Mouse (Mus musculus) CH12.LX (cell line): Measurements from ENCODE around the gene Dscam. TPM values are rescaled to one million over a fixed set of nuclear protein-coding genes. Genes with fewer than 3 reads are reported as not detected.

Source experiments
- DNase-seq: peaks from one replicate; pipeline ENCODE4 v3.0.0-alpha.2; 2013; ENCODE audit errors: extremely low read depth
- H3K27ac ChIP-seq: 2 replicates; pipeline ENCODE4 v1.5.1; 2012; ENCODE audit warnings: low read depth, mild to moderate bottlenecking, control low read depth, moderate library complexity; ENCODE audit not compliant: insufficient read depth
- H3K27me3 ChIP-seq: replicated peaks from 2 replicates; pipeline ENCODE3; 2012; ENCODE audit warnings: inconsistent platforms
- H3K36me3 ChIP-seq, 2 experiments: replicated peaks in 1 of 2; 2 replicates each; pipeline versions ENCODE3 to v1.6.1; 2012; ENCODE audit warnings: inconsistent platforms in 1 of 2, low read length in 1 of 2, mild to moderate bottlenecking in 1 of 2, mixed read lengths in 1 of 2, moderate library complexity in 1 of 2; ENCODE audit not compliant: control insufficient read depth in 1 of 2, insufficient read depth in 1 of 2
- H3K4me1 ChIP-seq, 2 experiments: 2 replicates each; pipeline ENCODE4 v1.6.1; 2012; ENCODE audit warnings: inconsistent platforms in 1 of 2, moderate library complexity in 1 of 2; ENCODE audit not compliant: insufficient read depth in 2 of 2, control insufficient read depth in 1 of 2
- H3K4me2 ChIP-seq: 2 replicates; pipeline ENCODE4 v1.6.1; 2012; ENCODE audit warnings: low read depth, mild to moderate bottlenecking, control low read depth; ENCODE audit not compliant: poor library complexity, insufficient read depth, severe bottlenecking
- H3K4me3 ChIP-seq, 3 experiments: fragments of 150-350 bp in 1 of 3; sonication (generic) in 1 of 3; replicated peaks in 1 of 3; 2 replicates each; pipeline versions ENCODE3 to v1.5.1; 2011 to 2012; ENCODE audit warnings: low read depth in 2 of 3, low read length in 2 of 3, mild to moderate bottlenecking in 2 of 3, moderate library complexity in 2 of 3, control low read depth in 1 of 3, improper control_type of control experiment in 1 of 3, inconsistent platforms in 1 of 3, mixed read lengths in 1 of 3; ENCODE audit not compliant: poor library complexity in 1 of 3
- H3K79me2 ChIP-seq: replicated peaks from 2 replicates; pipeline ENCODE4 v1.6.1; 2012; ENCODE audit warnings: mild to moderate bottlenecking, moderate library complexity; ENCODE audit not compliant: control insufficient read depth, poor library complexity, insufficient read depth, severe bottlenecking; ENCODE audit errors: extremely low read depth
- H3K9ac ChIP-seq: 2 replicates; pipeline ENCODE4 v1.6.1; 2012; ENCODE audit warnings: low read depth, mild to moderate bottlenecking, control low read depth, moderate library complexity; ENCODE audit not compliant: insufficient read depth
- H3K9me3 ChIP-seq: replicated peaks from 2 replicates; pipeline ENCODE3; 2012; ENCODE audit warnings: low read length, inconsistent platforms, mixed read lengths
- CTCF ChIP-seq, 2 experiments: IDR thresholded peaks in 1 of 2; conservative IDR thresholded peaks in 1 of 2; 2 replicates each; pipeline ENCODE4 v1.5.1; 2011 to 2012; ENCODE audit warnings: low read depth in 2 of 2, low read length in 2 of 2, improper control_type of control experiment in 1 of 2, inconsistent platforms in 1 of 2, mild to moderate bottlenecking in 1 of 2, moderate library complexity in 1 of 2
- E2F4 ChIP-seq: IDR thresholded peaks from 2 replicates; pipeline ENCODE4 v1.6.1; 2011; ENCODE audit warnings: low read depth, low read length, improper control_type of control experiment; ENCODE audit not compliant: insufficient replicate concordance
- ELF1 ChIP-seq: IDR thresholded peaks from 2 replicates; pipeline ENCODE4 v1.6.1; 2014; ENCODE audit warnings: low read depth, mild to moderate bottlenecking, inconsistent platforms, low read length, improper control_type of control experiment
- EP300 ChIP-seq: IDR thresholded peaks from 2 replicates; pipeline ENCODE4 v1.6.1; 2011; ENCODE audit warnings: low read length, improper control_type of control experiment
- ETS1 ChIP-seq: conservative IDR thresholded peaks from 2 replicates; pipeline ENCODE4 v1.6.1; 2012; ENCODE audit warnings: low read depth, mild to moderate bottlenecking, inconsistent platforms, low read length, improper control_type of control experiment, moderate library complexity
- HCFC1 ChIP-seq: IDR thresholded peaks from 2 replicates; pipeline ENCODE4 v1.6.1; 2012; ENCODE audit warnings: low read depth, mild to moderate bottlenecking, inconsistent platforms, low read length, improper control_type of control experiment
- IRF4 ChIP-seq: IDR thresholded peaks from 2 replicates; pipeline ENCODE4 v1.6.1; 2014; ENCODE audit warnings: low read depth, mild to moderate bottlenecking, inconsistent platforms, low read length, improper control_type of control experiment
- JUN ChIP-seq: IDR thresholded peaks from 2 replicates; pipeline ENCODE4 v1.6.1; 2011; ENCODE audit warnings: low read depth, mild to moderate bottlenecking, low read length, improper control_type of control experiment, moderate library complexity; ENCODE audit not compliant: insufficient read depth
- KAT2A ChIP-seq: IDR thresholded peaks from 2 replicates; pipeline ENCODE4 v1.6.1; 2012; ENCODE audit warnings: low read length, improper control_type of control experiment, inconsistent platforms; ENCODE audit not compliant: insufficient replicate concordance
- MAX ChIP-seq: IDR thresholded peaks from 2 replicates; pipeline ENCODE4 v1.6.1; 2011; ENCODE audit warnings: low read length, improper control_type of control experiment
- MAZ ChIP-seq: IDR thresholded peaks from 2 replicates; pipeline ENCODE4 v1.6.1; 2012; ENCODE audit warnings: low read depth, mild to moderate bottlenecking, inconsistent platforms, low read length, improper control_type of control experiment, moderate library complexity
- MEF2A ChIP-seq: IDR thresholded peaks from 2 replicates; pipeline ENCODE4 v1.6.1; 2014; ENCODE audit warnings: low read depth, mild to moderate bottlenecking, inconsistent platforms, low read length, improper control_type of control experiment, borderline replicate concordance
- NELFE ChIP-seq: IDR thresholded peaks from 2 replicates; pipeline ENCODE4 v1.6.1; 2011; ENCODE audit warnings: low read depth, low read length, improper control_type of control experiment
- PAX5 ChIP-seq: IDR thresholded peaks from 2 replicates; pipeline ENCODE4 v1.6.1; 2012; ENCODE audit warnings: low read length, inconsistent platforms, mixed read lengths
- POLR2AphosphoS2 ChIP-seq: IDR thresholded peaks from 2 replicates; pipeline ENCODE4 v1.6.1; 2011; ENCODE audit warnings: low read depth, low read length, improper control_type of control experiment
- RCOR1 ChIP-seq: conservative IDR thresholded peaks from 2 replicates; pipeline ENCODE4 v1.6.1; 2012; ENCODE audit warnings: low read depth, mild to moderate bottlenecking, inconsistent platforms, low read length, improper control_type of control experiment
- SIN3A ChIP-seq: IDR thresholded peaks from 2 replicates; pipeline ENCODE4 v1.6.1; 2012; ENCODE audit warnings: low read length, improper control_type of control experiment, inconsistent platforms
- SMC3 ChIP-seq: IDR thresholded peaks from 2 replicates; pipeline ENCODE4 v1.6.1; 2011; ENCODE audit warnings: low read depth, low read length, improper control_type of control experiment
- TCF12 ChIP-seq: IDR thresholded peaks from 2 replicates; pipeline ENCODE4 v1.6.1; 2014; ENCODE audit warnings: low read depth, mild to moderate bottlenecking, inconsistent platforms, low read length, improper control_type of control experiment
- USF2 ChIP-seq: conservative IDR thresholded peaks from 2 replicates; pipeline ENCODE4 v1.6.1; 2011; ENCODE audit warnings: low read depth, low read length, improper control_type of control experiment
- ZKSCAN1 ChIP-seq: IDR thresholded peaks from 2 replicates; pipeline ENCODE4 v1.6.1; 2012; ENCODE audit warnings: low read depth, inconsistent platforms, low read length, improper control_type of control experiment, borderline replicate concordance
- ZNF384 ChIP-seq: IDR thresholded peaks from 2 replicates; pipeline ENCODE4 v1.6.1; 2012; ENCODE audit warnings: low read depth, low read length, improper control_type of control experiment, inconsistent platforms
- dilution Hi-C: fragments of 300-500 bp; cut with MboI; formaldehyde crosslinking; loops from 2 replicates; pipeline ENCODE4 v1.14.3; 2020; ENCODE audit warnings: low sequenced_read_pairs; ENCODE audit not compliant: extremely low pct_unique_long_range_greater_than_20kb, extremely low pct_ligation_motif_present
- in situ Hi-C: fragments of 300-500 bp; cut with MboI; formaldehyde crosslinking; loops from 3 replicates; pipeline ENCODE4 v1.14.3; 2019; ENCODE audit warnings: low sequenced_read_pairs, low pct_ligation_motif_present, low pct_unique_long_range_greater_than_20kb, mixed read lengths
- polyA plus RNA-seq: library from polyadenylated mRNA; unstranded; fragments of >175 nt; gene quantifications from 2 replicates; pipeline ENCODE4 v1.2.1, GENCODE M21; 2012; ENCODE audit warnings: low read depth; ENCODE audit not compliant: insufficient read length
- total RNA-seq, 2 experiments: library from RNA; depleted of rRNA; stranded (reverse); fragments of 300-350 nt in 1 of 2; fragments of >200 nt in 1 of 2; gene quantifications; 2 replicates each; pipeline ENCODE4 v1.2.3; 2012 to 2014

Dscam gene
- total and polyA plus RNA-seq, 3 experiments, result under 0.01 to 0.39 (median 0.12) TPM

GRCm38 (mm10) chr16:97002837-97003236, 167.7 kb downstream of the Dscam start:
- no peak overlapping the region for H3K4me3 ChIP-seq
- no peaks in the 10 kb centered on the region for H3K9me3 ChIP-seq
- no peak overlapping the region for H3K4me2 ChIP-seq
- no peak for TF ChIP-seq EP300
- TF ChIP-seq POLR2AphosphoS2, result no peak
- TF ChIP-seq SMC3, result no peak
- no peak for TF ChIP-seq KAT2A
- no peak for TF ChIP-seq MAZ
- no peak for TF ChIP-seq RCOR1
- no peak for TF ChIP-seq ZKSCAN1
- no peak for TF ChIP-seq MEF2A
- no peak for TF ChIP-seq JUN
- TF ChIP-seq, all 38 proteins: peak for 0
- no peak overlapping the region for H3K9ac ChIP-seq
- H3K36me3 ChIP-seq, result no peaks in the 10 kb centered on the region
- no peaks in the 10 kb centered on the region for H3K27me3 ChIP-seq
- no peak for DNase-seq
- peaks cover 2 to 8% of the 10 kb centered on the region in 2 experiments; a peak in 2 of 4 replicates for H3K4me1 ChIP-seq
- H3K27ac ChIP-seq, result no peak overlapping the region
- dilution Hi-C loops (no loop called here), in situ Hi-C loops (no loop called here)
- no peaks in the 10 kb centered on the region for H3K79me2 ChIP-seq

DNA sequence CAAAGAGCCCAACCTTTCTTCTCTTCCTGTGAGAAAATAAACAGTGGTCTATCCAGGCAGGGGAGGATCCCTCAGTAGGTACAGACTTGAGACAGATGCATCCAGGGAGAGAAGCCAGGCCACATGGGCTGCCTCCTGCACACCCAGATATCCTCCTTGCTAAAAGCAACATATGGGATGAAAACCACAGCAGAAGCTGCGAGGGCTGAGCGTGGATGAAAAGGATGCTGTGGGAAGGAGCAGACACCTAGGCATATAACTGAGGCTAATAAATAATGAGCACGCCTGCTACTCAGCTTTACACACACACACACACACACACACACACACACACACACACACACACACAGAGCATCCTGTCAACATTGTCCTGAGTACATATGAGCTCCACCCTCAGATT, 168.4 kb downstream of the Dscam start:
- H3K4me1 ChIP-seq, result peaks cover 2 to 8% of the 10 kb centered on the region in 2 experiments; a peak in 2 of 4 replicates
- no peak overlapping the region for H3K27ac ChIP-seq
- no peak for DNase-seq
- TF ChIP-seq RCOR1, result no peak
- no peak for TF ChIP-seq USF2
- TF ChIP-seq SIN3A, result no peak
- TF ChIP-seq CTCF (conservative IDR thresholded peaks at IDR 0.05 in 1 of 2, IDR thresholded peaks at IDR 0.05 in 1 of 2; ENCODE audit: low read depth in 2 of 2, low read length in 2 of 2), result no peak
- TF ChIP-seq IRF4, result no peak
- no peak for TF ChIP-seq E2F4
- TF ChIP-seq PAX5, result no peak
- TF ChIP-seq ZNF384, result no peak
- no peak for TF ChIP-seq ELF1
- TF ChIP-seq ETS1, result no peak
- TF ChIP-seq SMC3, result no peak
- no peak for TF ChIP-seq TCF12
- no peak for TF ChIP-seq MEF2A
- TF ChIP-seq MAX, result no peak
- TF ChIP-seq ZKSCAN1, result no peak
- TF ChIP-seq HCFC1, result no peak
- TF ChIP-seq NELFE, result no peak
- H3K79me2 ChIP-seq, result no peaks in the 10 kb centered on the region
- H3K9me3 ChIP-seq, result no peaks in the 10 kb centered on the region
- in situ Hi-C loops (no loop called here), dilution Hi-C loops (no loop called here)
- no peaks in the 10 kb centered on the region for H3K27me3 ChIP-seq
- no peak overlapping the region for H3K4me3 ChIP-seq
- H3K36me3 ChIP-seq, result no peaks in the 10 kb centered on the region
- no peak overlapping the region for H3K9ac ChIP-seq
- no peak overlapping the region for H3K4me2 ChIP-seq
